Mouse (Mus musculus): Measurements from ENCODE around the gene Gm45521. TPM values are rescaled to one million over a fixed set of nuclear protein-coding genes. Genes with fewer than 3 reads are reported as not detected.

Gm45521 gene
- polyA plus RNA-seq, 2 experiments: not detected

GRCm38 (mm10) chr14:8007923-8008322 lies 50.8 kb downstream of the Gm45521 start:
- H3K4me1 ChIP-seq (ENCODE audit: control insufficient read depth, insufficient read depth, low read length): peaks cover 27% of the 10 kb centered on the region
- DNase-seq (ENCODE audit: low spot score) (no peak), ATAC-seq (ENCODE audit: low FRiP score, low read depth) (no peak)
- H3K27ac ChIP-seq (replicated peaks; ENCODE audit: low read depth, low read length): peak overlapping the region; percentile 27; the same call in 1 of the 2 replicates
- no peak overlapping the region for H3K9ac ChIP-seq (ENCODE audit: low read depth, low read length, severe bottlenecking)
- 55% methylated on average over 10 of the region's 10 CpGs for WGBS
- TF ChIP-seq POLR2A (IDR thresholded peaks at IDR 0.05; ENCODE audit: borderline replicate concordance, extremely low read depth, insufficient read depth, insufficient read length): no peak
- H3K9me3 ChIP-seq (ENCODE audit: control insufficient read depth, low read length): no peaks in the 10 kb centered on the region
- no peak overlapping the region for H3K4me2 ChIP-seq (replicated peaks; ENCODE audit: low read depth, low read length, severe bottlenecking)
- H3K36me3 ChIP-seq (ENCODE audit: control insufficient read depth, insufficient read depth, low read length): no peaks in the 10 kb centered on the region
- H3K4me3 ChIP-seq (replicated peaks; ENCODE audit: low read length): no peak overlapping the region
- H3K27me3 ChIP-seq (ENCODE audit: control insufficient read depth, insufficient read depth, low read length): peaks cover 12% of the 10 kb centered on the region; the same call in 1 of the 2 replicates

Other genes with a start within 250 kb of the Gm45521 start
- gene Gm26661, start 165.7 kb upstream of the Gm45521 start, polyA plus RNA-seq (2012; rRNA removed): not detected in 2 replicates
- not detected in 2 replicates for gene Gm26661, start 165.7 kb upstream of the Gm45521 start, polyA plus RNA-seq (2014; fragmentation: Nextera tagmentation; extraction: Ambion mirVana)
- gene Flnb, start 139.3 kb upstream of the Gm45521 start, polyA plus RNA-seq (2012; rRNA removed): 58.7 and 65.2 TPM in 2 replicates
- gene Flnb, start 139.3 kb upstream of the Gm45521 start, polyA plus RNA-seq (2014; fragmentation: Nextera tagmentation; extraction: Ambion mirVana): 39.4 and 46.5 TPM in 2 replicates
- gene Dnase1l3, start 37.3 kb downstream of the Gm45521 start, polyA plus RNA-seq (2012; rRNA removed): 0.11 and 0.13 TPM in 2 replicates
- gene Dnase1l3, start 37.3 kb downstream of the Gm45521 start, polyA plus RNA-seq (2014; fragmentation: Nextera tagmentation; extraction: Ambion mirVana): 0.36 and 0.92 TPM in 2 replicates
- 11.2 and 11.6 TPM in 2 replicates for gene Abhd6, start 45.6 kb downstream of the Gm45521 start, polyA plus RNA-seq (2012; rRNA removed)
- 19.6 and 21.8 TPM in 2 replicates for gene Abhd6, start 45.6 kb downstream of the Gm45521 start, polyA plus RNA-seq (2014; fragmentation: Nextera tagmentation; extraction: Ambion mirVana)
- 17.3 and 20.7 TPM in 2 replicates for gene Rpp14, start 123.1 kb downstream of the Gm45521 start, polyA plus RNA-seq (2012; rRNA removed)
- gene Rpp14, start 123.1 kb downstream of the Gm45521 start, polyA plus RNA-seq (2014; fragmentation: Nextera tagmentation; extraction: Ambion mirVana): 49.2 and 50.7 TPM in 2 replicates
- gene Pxk, start 140.9 kb downstream of the Gm45521 start, polyA plus RNA-seq (2012; rRNA removed): 35.2 and 36.4 TPM in 2 replicates
- gene Pxk, start 140.9 kb downstream of the Gm45521 start, polyA plus RNA-seq (2014; fragmentation: Nextera tagmentation; extraction: Ambion mirVana): 35.4 and 37.3 TPM in 2 replicates
- gene Pdhb, start 215.7 kb downstream of the Gm45521 start, polyA plus RNA-seq (2012; rRNA removed): 133 and 152 TPM in 2 replicates
- gene Pdhb, start 215.7 kb downstream of the Gm45521 start, polyA plus RNA-seq (2014; fragmentation: Nextera tagmentation; extraction: Ambion mirVana): 175 and 183 TPM in 2 replicates